Mouse (Mus musculus) kidney, adult 2 months (tissue): ENCODE results near the gene Hipk3. TPM values are rescaled to one million over a fixed set of nuclear protein-coding genes. Genes with fewer than 3 reads are reported as not detected.

Source experiments
- DNase-seq: peaks from one replicate; pipeline ENCODE4 v3.0.0; 2021
- H3K27ac ChIP-seq: fragments of 200-500 bp; 2 replicates; pipeline ENCODE4 v1.5.1; 2012; ENCODE audit warnings: low read depth, low read length, control low read depth, inconsistent platforms; ENCODE audit not compliant: insufficient read depth
- H3K27me3 ChIP-seq: fragments of 200-500 bp; replicated peaks from 2 replicates; pipeline ENCODE4 v1.6.1; 2012; ENCODE audit warnings: mild to moderate bottlenecking, moderate library complexity, low read length, inconsistent platforms; ENCODE audit not compliant: control insufficient read depth, insufficient read depth
- H3K36me3 ChIP-seq: fragments of 200-500 bp; 2 replicates; pipeline ENCODE4 v1.6.1; 2012; ENCODE audit warnings: mild to moderate bottlenecking, moderate library complexity, low read length, inconsistent platforms; ENCODE audit not compliant: control insufficient read depth, insufficient read depth
- H3K4me1 ChIP-seq: fragments of 200-500 bp; 2 replicates; pipeline ENCODE4 v1.6.1; 2011; ENCODE audit warnings: low read length; ENCODE audit not compliant: control insufficient read depth, insufficient read depth
- H3K4me3 ChIP-seq: fragments of 200-500 bp; 2 replicates; pipeline ENCODE4 v1.5.1; 2011; ENCODE audit warnings: mild to moderate bottlenecking, low read depth, low read length, control low read depth; ENCODE audit not compliant: insufficient read depth
- CTCF ChIP-seq: fragments of 200-500 bp; conservative IDR thresholded peaks from 2 replicates; pipeline ENCODE4 v1.5.1; 2011; ENCODE audit warnings: low read depth, mild to moderate bottlenecking, control low read depth, low read length, moderate library complexity, mixed read lengths; ENCODE audit not compliant: insufficient read depth, insufficient read length
- POLR2A ChIP-seq: fragments of 200-500 bp; IDR thresholded peaks from one replicate; pipeline ENCODE4 v1.6.1; 2011; ENCODE audit warnings: low read depth, low read length, control low read depth
- WGBS: fragments of 180-500 bp; shearing (Covaris S2); methylation state at CpG from one replicate; pipeline ENCODE4 v1.1.7; 2018; 5-methylcytosine and 5-hydroxymethylcytosine counted together
- polyA plus RNA-seq: library from polyadenylated mRNA; depleted of rRNA; stranded (reverse); fragments of >200 nt; gene quantifications from 2 replicates; pipeline ENCODE4 v1.2.3, GENCODE M21; 2012

The Hipk3 gene
- polyA plus RNA-seq, 1 experiment, result 37.5 TPM

- H3K4me3 ChIP-seq, result no peak overlapping the region
- no peaks in the 10 kb centered on the region for H3K4me1 ChIP-seq
- DNase-seq, result no peak
- WGBS, result 78% methylated on average over 7 of the region's 7 CpGs
- H3K27me3 ChIP-seq, result peaks cover 2% of the 10 kb centered on the region; the same call in 1 of the 2 replicates
- no peak overlapping the region for H3K27ac ChIP-seq
- TF ChIP-seq POLR2A (no peak), CTCF (no peak)
- no peaks in the 10 kb centered on the region for H3K36me3 ChIP-seq
These were observed 85.9 kb downstream of the Hipk3 start for GRCm38 (mm10) chr2:104408351-104408750.

- DNase-seq, result no peak
- no peaks in the 10 kb centered on the region for H3K4me1 ChIP-seq
- H3K4me3 ChIP-seq, result no peak overlapping the region
- peaks cover 2% of the 10 kb centered on the region; the same call in 1 of the 2 replicates for H3K27me3 ChIP-seq
- no peak overlapping the region for H3K27ac ChIP-seq
- 82% methylated on average over 4 of the region's 4 CpGs for WGBS
- TF ChIP-seq POLR2A (no peak), CTCF (no peak)
- no peaks in the 10 kb centered on the region for H3K36me3 ChIP-seq
These were observed 86.3 kb downstream of the Hipk3 start for GRCm38 (mm10) chr2:104407913-104408312.

GRCm38 (mm10) chr2:104404036-104404435, 90.2 kb downstream of the Hipk3 start:
- no peak for TF ChIP-seq CTCF
- no peak for TF ChIP-seq POLR2A
- Histone ChIP-seq H3K4me1 (no peaks in the 10 kb centered on the region), H3K36me3 (no peaks in the 10 kb centered on the region), H3K27ac (no peak overlapping the region), H3K4me3 (no peak overlapping the region), H3K27me3 (peaks cover 1% of the 10 kb centered on the region; the same call in 1 of the 2 replicates)
- DNase-seq, result no peak
- WGBS, result 78% methylated on average over 6 of the region's 6 CpGs

- no peak for TF ChIP-seq POLR2A
- TF ChIP-seq CTCF, result no peak
- WGBS, result 64% methylated on average over 6 of the region's 6 CpGs
- Histone ChIP-seq H3K27me3 (no peaks in the 10 kb centered on the region; the same call in 1 of the 2 replicates), H3K4me3 (no peak overlapping the region), H3K4me1 (no peaks in the 10 kb centered on the region), H3K36me3 (no peaks in the 10 kb centered on the region), H3K27ac (no peak overlapping the region)
- no peak for DNase-seq
These were observed 95.5 kb downstream of the Hipk3 start for GRCm38 (mm10) chr2:104398651-104399290.

- no peak overlapping the region for H3K27ac ChIP-seq
- H3K4me3 ChIP-seq, result no peak overlapping the region
- no peak for DNase-seq
- no peaks in the 10 kb centered on the region for H3K36me3 ChIP-seq
- 78% methylated on average over 9 of the region's 9 CpGs for WGBS
- H3K27me3 ChIP-seq, result no peaks in the 10 kb centered on the region; the same call in 1 of the 2 replicates
- no peak for TF ChIP-seq CTCF
- no peak for TF ChIP-seq POLR2A
- no peaks in the 10 kb centered on the region for H3K4me1 ChIP-seq
These were observed 98.3 kb downstream of the Hipk3 start for GRCm38 (mm10) chr2:104395961-104396360.

- Histone ChIP-seq H3K36me3 (no peaks in the 10 kb centered on the region), H3K4me3 (no peak overlapping the region), H3K27me3 (no peaks in the 10 kb centered on the region; the same call in 1 of the 2 replicates), H3K4me1 (no peaks in the 10 kb centered on the region), H3K27ac (no peak overlapping the region)
- DNase-seq, result no peak
- WGBS, result 69% methylated on average over 2 of the region's 2 CpGs
- TF ChIP-seq POLR2A (no peak), CTCF (no peak)
These were observed 99.5 kb downstream of the Hipk3 start for GRCm38 (mm10) chr2:104394769-104395168.

- WGBS, result 83% methylated on average over 4 of the region's 4 CpGs
These were observed 101.4 kb downstream of the Hipk3 start for GRCm38 (mm10) chr2:104392700-104393312.

More at GRCm38 (mm10) chr2:104392700-104393312, 101.4 kb downstream of the Hipk3 start:
- no peak overlapping the region for H3K27ac ChIP-seq
- H3K36me3 ChIP-seq, result no peaks in the 10 kb centered on the region
- H3K27me3 ChIP-seq, result no peaks in the 10 kb centered on the region
- H3K4me3 ChIP-seq, result no peak overlapping the region
- TF ChIP-seq CTCF (no peak), POLR2A (no peak)
- no peak for DNase-seq
- H3K4me1 ChIP-seq, result no peaks in the 10 kb centered on the region
